8 mouse cellular contexts compared by ENCODE assay signal in genomic region chr15:27659592-27660244, GRCm38 (mm10). TPM values are rescaled to one million over a fixed set of nuclear protein-coding genes. Genes with fewer than 3 reads are reported as not detected.
DNase-seq lines count a peak whose midpoint lies in the region; ATAC-seq lines count a peak whose summit lies in the region.

No protein-coding gene starts in this region.

- 42% methylated on average over 17 of the region's 17 CpGs for WGBS in midbrain, embryonic 15.5 days

- ATAC-seq in midbrain, embryonic 15.5 days (replicated peaks), result peak; percentile 83

- H3K4me3 ChIP-seq in midbrain, embryonic 15.5 days, result no peak overlapping the region

- no peaks in the 10 kb centered on the region for H3K9me3 ChIP-seq in midbrain, embryonic 15.5 days

- intact Hi-C loops in gastrocnemius, postnatal 36 days (cut with DNase I), result loop anchor here (10.0 kb wide), 1 partner anchor 195 kb away; no protein-coding TSS in a partner anchor
- intact Hi-C loops in left cerebral cortex, postnatal 4 days (cut with DNase I), result loop anchor here (5.0 kb wide), 1 partner anchor 58 kb away; no protein-coding TSS in a partner anchor

- no peak overlapping the region for H3K27ac ChIP-seq in midbrain, embryonic 15.5 days

- H3K4me2 ChIP-seq in midbrain, embryonic 15.5 days, result no peak overlapping the region

- DNase-seq in 3134 (ENCODE audit: extremely low read depth, insufficient read length, low spot score), result peak; percentile 21
- DNase-seq in adrenal gland, adult 2 months, result peak; percentile 86
- peak; percentile 89 for DNase-seq in embryo, embryonic 11 days
- peak; percentile 80 to 83 for DNase-seq in gastrocnemius, postnatal 36 days
- DNase-seq in kidney, adult 18-20 months, result peak; percentile 86
- peak; percentile 89 for DNase-seq in left cerebral cortex, postnatal 4 days
- DNase-seq in spleen, adult 18-20 months, result peak; percentile 64 to 87

- no peaks in the 10 kb centered on the region for H3K27me3 ChIP-seq in midbrain, embryonic 15.5 days (replicated peaks)

- H3K4me1 ChIP-seq in midbrain, embryonic 15.5 days, result no peaks in the 10 kb centered on the region

- H3K9ac ChIP-seq in midbrain, embryonic 15.5 days, result no peak overlapping the region

- H3K36me3 ChIP-seq in midbrain, embryonic 15.5 days (replicated peaks), result no peaks in the 10 kb centered on the region

RNA-seq across cellular contexts. Expression of gene Otulinl, which starts 21.7 kb away (rescaled TPM):
- total RNA-seq in adrenal gland, adult 2 months (2021), result 1 to 10 TPM; 4.4 to 5.0 TPM
- 1.2 and 1.5 TPM in 2 replicates for polyA plus RNA-seq in adrenal gland, adult 2 months (2012; rRNA removed)
- total RNA-seq in gastrocnemius, postnatal 36 days (2021), result 1 to 10 TPM in 1 of 2 experiments, under 1 TPM in 1; 0.91 to 1.4 TPM
- 10 to 100 TPM; 13.3 to 16.0 TPM for total RNA-seq in left cerebral cortex, postnatal 4 days (2021)
- 9.7 and 13.3 TPM in 2 replicates for polyA plus RNA-seq in midbrain, embryonic 15.5 days (2015; fragmentation: Nextera tagmentation; extraction: Ambion mirVana)

RNA-seq across cellular contexts. Expression of gene Otulin, which starts 29.2 kb away (rescaled TPM):
- 10 to 100 TPM; 34.7 to 38.7 TPM for total RNA-seq in adrenal gland, adult 2 months (2021)
- polyA plus RNA-seq in adrenal gland, adult 2 months (2012; rRNA removed), result 19.4 and 31.2 TPM in 2 replicates
- total RNA-seq in gastrocnemius, postnatal 36 days (2021), result 10 to 100 TPM; 17.7 to 20.7 TPM
- 10 to 100 TPM; 25.4 to 27.0 TPM for total RNA-seq in left cerebral cortex, postnatal 4 days (2021)
- polyA plus RNA-seq in midbrain, embryonic 15.5 days (2015; fragmentation: Nextera tagmentation; extraction: Ambion mirVana), result 22.3 and 24.2 TPM in 2 replicates

Comparison
In these comparisons a context has a peak if more than half of its experiments do, and no peak if none do; other contexts are left out.
1. DNase-seq: peak in every context shown above with its lines; median percentile 89 in embryo, embryonic 11 days; 89 in left cerebral cortex, postnatal 4 days; 86 in adrenal gland, adult 2 months; 86 in kidney, adult 18-20 months; 82 in gastrocnemius, postnatal 36 days; 76 in spleen, adult 18-20 months; 21 in 3134.